Mouse (Mus musculus) liver, embryonic 16.5 days (tissue): Measurements from ENCODE around the gene Fat1. TPM values are rescaled to one million over a fixed set of nuclear protein-coding genes. Genes with fewer than 3 reads are reported as not detected.
A peak's percentile ranks its signal among the peaks of the same experiment; 100 is the strongest.
"Not testable (repeated sequence)": the region's sequence is repeated elsewhere in the genome, so short reads cannot be mapped to it uniquely, and the experiment has no call there.

ENCODE experiments used
- ATAC-seq: fragments of 200-750 bp; cut with Nextera tagmentation; 2 replicates; pipeline ENCODE4 v1.8.0; 2017; ENCODE audit warnings: low read depth, mild to moderate bottlenecking, moderate number of reproducible peaks, moderate library complexity
- H3K27ac ChIP-seq: fragments of 300-500 bp; sonication (generic); 2 replicates; pipeline ENCODE4 v1.5.1; 2014; ENCODE audit warnings: mild to moderate bottlenecking, low read length
- H3K27me3 ChIP-seq: fragments of 300-500 bp; sonication (generic); 2 replicates; pipeline ENCODE4 v1.6.1; 2014; ENCODE audit warnings: low read depth, low read length, mixed read lengths; ENCODE audit not compliant: control insufficient read depth, insufficient read depth
- H3K36me3 ChIP-seq: fragments of 300-500 bp; sonication (generic); 2 replicates; pipeline ENCODE4 v1.6.1; 2014; ENCODE audit warnings: mild to moderate bottlenecking; ENCODE audit not compliant: control insufficient read depth, insufficient read depth
- H3K4me1 ChIP-seq: fragments of 300-500 bp; sonication (generic); 2 replicates; pipeline ENCODE4 v1.6.1; 2014; ENCODE audit warnings: low read depth, low read length, mixed read lengths; ENCODE audit not compliant: control insufficient read depth
- H3K4me2 ChIP-seq: fragments of 300-500 bp; sonication (generic); 2 replicates; pipeline ENCODE4 v1.6.1; 2014; ENCODE audit warnings: low read depth, low read length, mixed read lengths
- H3K4me3 ChIP-seq: fragments of 300-500 bp; sonication (generic); 2 replicates; pipeline ENCODE4 v1.5.1; 2014; ENCODE audit warnings: low read depth, mild to moderate bottlenecking, low read length
- H3K9ac ChIP-seq: fragments of 300-500 bp; sonication (generic); 2 replicates; pipeline ENCODE4 v1.6.1; 2014; ENCODE audit warnings: low read depth, low read length
- H3K9me3 ChIP-seq: fragments of 300-500 bp; sonication (generic); replicated peaks from 2 replicates; pipeline ENCODE4 v1.6.1; 2016; ENCODE audit warnings: low read length; ENCODE audit not compliant: control insufficient read depth
- WGBS: fragments of 180-500 bp; shearing (Covaris S2); extraction: QIAGEN DNeasy Blood & Tissue Kit; methylation state at CpG from one replicate; pipeline ENCODE4 v1.1.7; 2014; ENCODE audit not compliant: insufficient replicate concordance; 5-methylcytosine and 5-hydroxymethylcytosine counted together
- polyA plus RNA-seq: library from polyadenylated mRNA; unstranded; fragments of >200 nt; fragmentation: Nextera tagmentation; extraction: Ambion mirVana; gene quantifications from 2 replicates; pipeline ENCODE4 v1.2.1, GENCODE M21; 2015

The Fat1 gene
- polyA plus RNA-seq, 1 experiment from 2014 or later, result 0.71 TPM

GRCm38 (mm10) chr8:45062982-45063924 lies 128.0 kb downstream of the Fat1 start:
- no peaks in the 10 kb centered on the region for H3K27me3 ChIP-seq
- no peaks in the 10 kb centered on the region for H3K36me3 ChIP-seq
- WGBS, result 34% methylated on average over 25 of the region's 25 CpGs
- H3K4me2 ChIP-seq, result peak overlapping the region; percentile 27
- no peaks in the 10 kb centered on the region for H3K9me3 ChIP-seq
- ATAC-seq, result peak; percentile 93
- H3K27ac ChIP-seq, result peak overlapping the region; percentile 53
- H3K4me3 ChIP-seq, result no peak overlapping the region
- H3K9ac ChIP-seq, result no peak overlapping the region
- no peaks in the 10 kb centered on the region for H3K4me1 ChIP-seq

- no peak overlapping the region for H3K9ac ChIP-seq
- no peak overlapping the region for H3K4me2 ChIP-seq
- no peaks in the 10 kb centered on the region for H3K4me1 ChIP-seq
- no peak for ATAC-seq
- no peaks in the 10 kb centered on the region for H3K27me3 ChIP-seq
- WGBS, result 43% methylated on average over 8 of the region's 8 CpGs
- no peaks in the 10 kb centered on the region for H3K9me3 ChIP-seq
- H3K36me3 ChIP-seq, result no peaks in the 10 kb centered on the region
- no peak overlapping the region for H3K4me3 ChIP-seq
- no peak overlapping the region for H3K27ac ChIP-seq
Observed at GRCm38 (mm10) chr8:45064197-45064869, 129.1 kb downstream of the Fat1 start.

GRCm38 (mm10) chr8:45065391-45065790 lies 130.1 kb downstream of the Fat1 start:
- not testable (repeated sequence) for H3K4me2 ChIP-seq, H3K36me3 ChIP-seq, H3K9me3 ChIP-seq, ATAC-seq, H3K4me1 ChIP-seq, H3K27me3 ChIP-seq, H3K4me3 ChIP-seq, H3K27ac ChIP-seq, H3K9ac ChIP-seq
- WGBS, result 67% methylated on average over 1 of the region's 1 CpGs

GRCm38 (mm10) chr8:45068759-45069386 lies 133.6 kb downstream of the Fat1 start, which contains the start of gene Mtnr1a:
Gene Mtnr1a, plus strand, starts transcription at chr8:45069137.
- Histone ChIP-seq H3K27me3 (no peaks in the 10 kb centered on the region), H3K4me1 (no peaks in the 10 kb centered on the region), H3K4me3 (no peak within 1 kb of the TSS), H3K9ac (no peak within 1 kb of the TSS), H3K36me3 (no peaks in the 10 kb centered on the region), H3K9me3 (no peaks in the 10 kb centered on the region), H3K27ac (no peak within 1 kb of the TSS), H3K4me2 (peak within 1 kb of the TSS; percentile 44; the same call in 1 of the 2 replicates)
- WGBS, result 8% methylated on average over 29 of the region's 29 CpGs
- peak; percentile 70 for ATAC-seq

GRCm38 (mm10) chr8:45070949-45071348 lies 135.7 kb downstream of the Fat1 start:
- Histone ChIP-seq H3K27me3 (no peaks in the 10 kb centered on the region), H3K4me1 (no peaks in the 10 kb centered on the region), H3K4me3 (no peak overlapping the region), H3K4me2 (no peak overlapping the region), H3K36me3 (no peaks in the 10 kb centered on the region), H3K27ac (no peak overlapping the region), H3K9me3 (no peaks in the 10 kb centered on the region), H3K9ac (no peak overlapping the region)
- WGBS, result 73% methylated on average over 8 of the region's 8 CpGs
- ATAC-seq, result no peak

- Histone ChIP-seq H3K27me3 (no peaks in the 10 kb centered on the region), H3K9ac (no peak overlapping the region), H3K4me1 (no peaks in the 10 kb centered on the region), H3K4me3 (no peak overlapping the region), H3K36me3 (no peaks in the 10 kb centered on the region), H3K27ac (no peak overlapping the region), H3K4me2 (no peak overlapping the region), H3K9me3 (no peaks in the 10 kb centered on the region)
- no peak for ATAC-seq
- 76% methylated on average over 3 of the region's 3 CpGs for WGBS
Observed at GRCm38 (mm10) chr8:45080850-45081249, 145.6 kb downstream of the Fat1 start.

GRCm38 (mm10) chr8:45093599-45093998 lies 158.4 kb downstream of the Fat1 start:
- H3K36me3 ChIP-seq, result no peaks in the 10 kb centered on the region
- no peak overlapping the region for H3K27ac ChIP-seq
- H3K27me3 ChIP-seq, result no peaks in the 10 kb centered on the region
- no peaks in the 10 kb centered on the region for H3K9me3 ChIP-seq
- 47% methylated on average over 3 of the region's 3 CpGs for WGBS
- no peak overlapping the region for H3K4me2 ChIP-seq
- H3K4me3 ChIP-seq, result no peak overlapping the region
- ATAC-seq, result no peak
- no peaks in the 10 kb centered on the region for H3K4me1 ChIP-seq
- H3K9ac ChIP-seq, result no peak overlapping the region
